Mouse (Mus musculus) kidney, adult 2 months (tissue): ENCODE measurements around the gene Mfsd4b3. TPM values are rescaled to one million over a fixed set of nuclear protein-coding genes. Genes with fewer than 3 reads are reported as not detected.
A peak's percentile ranks its signal among the peaks of the same experiment; 100 is the strongest.
"Not testable (repeated sequence)": the region's sequence is repeated elsewhere in the genome, so short reads cannot be mapped to it uniquely, and the experiment has no call there.

Source experiments
- DNase-seq: peaks from one replicate; pipeline ENCODE4 v3.0.0; 2021
- H3K27ac ChIP-seq: fragments of 200-500 bp; 2 replicates; pipeline ENCODE4 v1.5.1; 2012; ENCODE audit warnings: low read depth, low read length, control low read depth, inconsistent platforms; ENCODE audit not compliant: insufficient read depth
- H3K27me3 ChIP-seq: fragments of 200-500 bp; replicated peaks from 2 replicates; pipeline ENCODE4 v1.6.1; 2012; ENCODE audit warnings: mild to moderate bottlenecking, moderate library complexity, low read length, inconsistent platforms; ENCODE audit not compliant: control insufficient read depth, insufficient read depth
- H3K36me3 ChIP-seq: fragments of 200-500 bp; 2 replicates; pipeline ENCODE4 v1.6.1; 2012; ENCODE audit warnings: mild to moderate bottlenecking, moderate library complexity, low read length, inconsistent platforms; ENCODE audit not compliant: control insufficient read depth, insufficient read depth
- H3K4me1 ChIP-seq: fragments of 200-500 bp; 2 replicates; pipeline ENCODE4 v1.6.1; 2011; ENCODE audit warnings: low read length; ENCODE audit not compliant: control insufficient read depth, insufficient read depth
- H3K4me3 ChIP-seq: fragments of 200-500 bp; 2 replicates; pipeline ENCODE4 v1.5.1; 2011; ENCODE audit warnings: mild to moderate bottlenecking, low read depth, low read length, control low read depth; ENCODE audit not compliant: insufficient read depth
- CTCF ChIP-seq: fragments of 200-500 bp; conservative IDR thresholded peaks from 2 replicates; pipeline ENCODE4 v1.5.1; 2011; ENCODE audit warnings: low read depth, mild to moderate bottlenecking, control low read depth, low read length, moderate library complexity, mixed read lengths; ENCODE audit not compliant: insufficient read depth, insufficient read length
- POLR2A ChIP-seq: fragments of 200-500 bp; IDR thresholded peaks from one replicate; pipeline ENCODE4 v1.6.1; 2011; ENCODE audit warnings: low read depth, low read length, control low read depth
- WGBS: fragments of 180-500 bp; shearing (Covaris S2); methylation state at CpG from one replicate; pipeline ENCODE4 v1.1.7; 2018; 5-methylcytosine and 5-hydroxymethylcytosine counted together
- polyA plus RNA-seq: library from polyadenylated mRNA; depleted of rRNA; stranded (reverse); fragments of >200 nt; gene quantifications from 2 replicates; pipeline ENCODE4 v1.2.3, GENCODE M21; 2012

The Mfsd4b3 gene
- polyA plus RNA-seq, 1 experiment, result 15.8 TPM

- Histone ChIP-seq H3K36me3 (peaks cover 2% of the 10 kb centered on the region; the same call in 1 of the 2 replicates), H3K4me3 (no peak overlapping the region), H3K27ac (no peak overlapping the region), H3K4me1 (no peaks in the 10 kb centered on the region), H3K27me3 (no peaks in the 10 kb centered on the region)
- TF ChIP-seq CTCF (no peak), POLR2A (no peak)
- WGBS, result 78% methylated on average over 7 of the region's 7 CpGs
- no peak for DNase-seq
Observed at GRCm38 (mm10) chr10:39936553-39936952, 23.4 kb downstream of the Mfsd4b3 start.

GRCm38 (mm10) chr10:39926616-39927139 lies 33.3 kb downstream of the Mfsd4b3 start, which contains the start of gene Mfsd4b2:
Mfsd4b2 (minus strand) TSS chr10:39926923.
- Histone ChIP-seq H3K4me3 (no peak within 1 kb of the TSS), H3K36me3 (no peaks in the 10 kb centered on the region), H3K4me1 (no peaks in the 10 kb centered on the region), H3K27me3 (peaks cover 2% of the 10 kb centered on the region), H3K27ac (no peak within 1 kb of the TSS)
- DNase-seq, result peak; percentile 14
- 2% methylated on average over 41 of the region's 41 CpGs for WGBS
- TF ChIP-seq CTCF (no peak), POLR2A (no peak)

- DNase-seq, H3K27ac ChIP-seq, H3K36me3 ChIP-seq, H3K27me3 ChIP-seq, H3K4me1 ChIP-seq, H3K4me3 ChIP-seq: not testable (repeated sequence)
- 87% methylated on average over 8 of the region's 8 CpGs for WGBS
Observed at GRCm38 (mm10) chr10:39924556-39924955, 35.4 kb downstream of the Mfsd4b3 start.

- DNase-seq, result no peak
- Histone ChIP-seq H3K4me3 (no peak overlapping the region), H3K27ac (no peak overlapping the region), H3K36me3 (no peaks in the 10 kb centered on the region), H3K27me3 (no peaks in the 10 kb centered on the region), H3K4me1 (peaks cover 4% of the 10 kb centered on the region; the same call in 1 of the 2 replicates)
- TF ChIP-seq POLR2A, result no peak
- no peak for TF ChIP-seq CTCF
Observed at GRCm38 (mm10) chr10:39912616-39913015, 47.3 kb downstream of the Mfsd4b3 start.

GRCm38 (mm10) chr10:39908768-39909441 lies 51.0 kb downstream of the Mfsd4b3 start:
- no peaks in the 10 kb centered on the region for H3K27me3 ChIP-seq
- WGBS, result 60% methylated on average over 13 of the region's 13 CpGs
- peaks cover 16% of the 10 kb centered on the region; the same call in 1 of the 2 replicates for H3K4me1 ChIP-seq
- TF ChIP-seq CTCF, result no peak
- TF ChIP-seq POLR2A, result no peak
- no peaks in the 10 kb centered on the region for H3K36me3 ChIP-seq
- peak overlapping the region; percentile 10; the same call in 1 of the 2 replicates for H3K27ac ChIP-seq
- DNase-seq, result peak; percentile 56
- H3K4me3 ChIP-seq, result no peak overlapping the region

- Histone ChIP-seq H3K4me1 (peaks cover 17% of the 10 kb centered on the region; the same call in 1 of the 2 replicates), H3K27me3 (no peaks in the 10 kb centered on the region), H3K27ac (peak overlapping the region; percentile 72), H3K4me3 (no peak overlapping the region), H3K36me3 (no peaks in the 10 kb centered on the region)
- WGBS, result 34% methylated on average over 10 of the region's 10 CpGs
- TF ChIP-seq CTCF (no peak), POLR2A (no peak)
- DNase-seq, result peak; percentile 90
Observed at GRCm38 (mm10) chr10:39906799-39907658, 52.9 kb downstream of the Mfsd4b3 start.

GRCm38 (mm10) chr10:39904191-39904590 lies 55.8 kb downstream of the Mfsd4b3 start:
- WGBS, result 55% methylated on average over 3 of the region's 3 CpGs

More at GRCm38 (mm10) chr10:39904191-39904590, 55.8 kb downstream of the Mfsd4b3 start:
- H3K27ac ChIP-seq, result peak overlapping the region; percentile 77; the same call in 1 of the 2 replicates
- peak; percentile 51 for DNase-seq
- peaks cover 20% of the 10 kb centered on the region; the same call in 1 of the 2 replicates for H3K4me1 ChIP-seq
- no peak overlapping the region for H3K4me3 ChIP-seq
- TF ChIP-seq POLR2A, result no peak
- H3K36me3 ChIP-seq, result no peaks in the 10 kb centered on the region
- no peaks in the 10 kb centered on the region for H3K27me3 ChIP-seq
